Comparison of ENCODE assay signal across 16 mouse cellular contexts in genomic region chr1:187889096-187889495, GRCm38 (mm10).
"Had no signal": no experiment of that assay in that cellular context is flagged by ENCODE, and none has a peak within 500 bp of the region (broad histone marks: within the 10 kb centered on the region; RNA-seq: fewer than 3 reads in every experiment).

No protein-coding gene starts in this region.

- H3K4me1 ChIP-seq: limb, embryonic 12.5 days; midbrain, embryonic 12.5 days; neural tube, embryonic 13.5 days; stomach, embryonic 15.5 days had no signal

- DNase-seq: kidney, adult 8-10 months; kidney, postnatal 25 days; lung, adult 2 months; lung, postnatal 36 days; retina, postnatal 1 day; right cerebral cortex, postnatal 14 days; thymus, adult 2 months; thymus, postnatal 36 days had no signal

- H3K27me3 ChIP-seq: limb, embryonic 12.5 days; midbrain, embryonic 12.5 days; neural tube, embryonic 13.5 days; stomach, embryonic 15.5 days had no signal

- H3K36me3 ChIP-seq: limb, embryonic 12.5 days; midbrain, embryonic 12.5 days; neural tube, embryonic 13.5 days; stomach, embryonic 15.5 days had no signal

- H3K9me3 ChIP-seq: limb, embryonic 12.5 days; midbrain, embryonic 12.5 days; neural tube, embryonic 13.5 days; stomach, embryonic 15.5 days had no signal

- H3K27ac ChIP-seq: hindbrain, postnatal 0 days; left cerebral cortex, adult 2 months; limb, embryonic 12.5 days; midbrain, embryonic 12.5 days; neural tube, embryonic 13.5 days; stomach, embryonic 15.5 days had no signal

- H3K4me3 ChIP-seq: left cerebral cortex, adult 2 months; limb, embryonic 12.5 days; midbrain, embryonic 12.5 days; neural tube, embryonic 13.5 days; stomach, embryonic 15.5 days had no signal

- ATAC-seq: hindbrain, postnatal 0 days; lung, postnatal 0 days; midbrain, embryonic 16.5 days had no signal

- H3K9ac ChIP-seq: limb, embryonic 12.5 days; midbrain, embryonic 12.5 days; neural tube, embryonic 13.5 days; stomach, embryonic 15.5 days had no signal

- H3K4me2 ChIP-seq: limb, embryonic 12.5 days; midbrain, embryonic 12.5 days; neural tube, embryonic 13.5 days; stomach, embryonic 15.5 days had no signal
